Mouse (Mus musculus) lung, postnatal 36 days (tissue): ENCODE measurements at regions not wholly inside any gene's neighbourhood (a gene's known extent, or its start where the extent isn't known, plus 50 kb on each side); places are given as distances from the start of the nearest gene placed in this dataset.

Experiments
- DNase-seq: peaks from one replicate; pipeline ENCODE4 v3.0.0; 2022; ENCODE audit warnings: mixed read lengths

GRCm38 (mm10) chr3:9957870-9958269 is 130.0 kb upstream of the Gm9833 start:
- DNase-seq, result no peak

GRCm38 (mm10) chr3:9959716-9960661 is 127.9 kb upstream of the Gm9833 start:
- DNase-seq, result no peak

- peak; percentile 75 for DNase-seq
These were observed 127.2 kb upstream of the Gm9833 start for GRCm38 (mm10) chr3:9960696-9961095.
